Mouse (Mus musculus) gonadal fat pad, adult 2 months (tissue): Measurements from ENCODE around the gene Krt222. TPM values are rescaled to one million over a fixed set of nuclear protein-coding genes. Genes with fewer than 3 reads are reported as not detected.

Source experiments
- DNase-seq: peaks from one replicate; pipeline ENCODE4 v3.0.0-alpha.2; 2012; ENCODE audit warnings: low read depth
- polyA plus RNA-seq: library from polyadenylated mRNA; depleted of rRNA; stranded (reverse); fragments of >200 nt; gene quantifications from 2 replicates; pipeline ENCODE4 v1.2.3, GENCODE M21; 2012

Gene Krt222
- polyA plus RNA-seq, 1 experiment = 0.68 TPM

DNA sequence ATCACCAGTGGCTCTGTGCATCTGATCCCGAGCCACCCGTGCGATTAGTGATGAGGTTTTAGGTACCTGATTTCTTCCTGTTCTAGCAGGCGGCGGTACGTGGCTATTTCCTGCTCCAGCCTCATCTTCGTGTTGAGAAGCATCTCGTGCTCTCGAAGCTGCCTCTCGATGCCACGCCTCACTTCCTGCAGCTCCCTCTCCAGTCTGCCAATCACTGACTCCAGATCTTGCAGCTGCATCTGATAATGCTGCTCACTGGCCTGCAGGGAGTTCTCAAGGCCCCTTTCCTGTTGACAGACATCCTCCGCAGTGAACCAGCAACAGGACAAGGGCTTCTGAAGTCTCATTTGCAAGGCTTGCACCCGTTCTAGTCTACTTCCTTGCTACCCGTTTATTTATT is 5.4 kb downstream of the Krt222 start:
- no peak for DNase-seq

DNA sequence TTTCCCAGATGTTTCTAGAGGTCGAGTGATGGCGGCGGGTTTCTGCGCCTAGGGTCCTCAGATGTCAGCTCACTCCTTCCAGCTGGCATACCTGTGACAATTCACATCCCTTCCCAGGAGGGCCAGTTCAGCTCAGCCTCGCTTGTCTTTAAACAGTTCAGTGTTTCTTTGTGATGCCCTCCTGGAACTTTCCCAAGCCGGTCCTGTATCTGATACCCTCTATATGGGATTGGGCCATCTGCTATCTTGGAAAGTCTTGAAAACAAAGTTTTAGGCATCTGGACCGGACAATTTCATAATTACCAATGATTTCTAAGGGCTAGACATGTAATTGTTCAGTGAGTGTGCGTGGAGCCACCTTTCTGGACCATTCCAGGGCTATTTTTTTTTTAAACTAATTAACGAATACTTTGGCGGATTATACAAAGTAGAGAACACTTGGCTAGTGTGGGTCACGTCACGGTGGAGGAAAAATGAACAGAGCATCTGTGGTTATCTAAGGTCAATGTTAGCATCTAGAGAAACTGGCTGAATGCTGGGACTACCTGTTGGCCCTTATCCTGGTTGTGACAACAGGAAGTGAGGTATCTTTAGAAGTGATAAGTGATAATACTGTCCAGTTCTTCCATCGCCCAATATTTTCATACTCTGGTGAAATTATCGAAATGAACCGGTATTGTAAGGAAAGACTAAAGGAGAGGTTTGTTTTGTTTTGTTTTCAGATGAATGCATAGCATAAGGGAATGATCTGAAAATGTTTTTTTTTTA is 12.7 kb downstream of the Krt222 start:
- DNase-seq = no peak

DNA sequence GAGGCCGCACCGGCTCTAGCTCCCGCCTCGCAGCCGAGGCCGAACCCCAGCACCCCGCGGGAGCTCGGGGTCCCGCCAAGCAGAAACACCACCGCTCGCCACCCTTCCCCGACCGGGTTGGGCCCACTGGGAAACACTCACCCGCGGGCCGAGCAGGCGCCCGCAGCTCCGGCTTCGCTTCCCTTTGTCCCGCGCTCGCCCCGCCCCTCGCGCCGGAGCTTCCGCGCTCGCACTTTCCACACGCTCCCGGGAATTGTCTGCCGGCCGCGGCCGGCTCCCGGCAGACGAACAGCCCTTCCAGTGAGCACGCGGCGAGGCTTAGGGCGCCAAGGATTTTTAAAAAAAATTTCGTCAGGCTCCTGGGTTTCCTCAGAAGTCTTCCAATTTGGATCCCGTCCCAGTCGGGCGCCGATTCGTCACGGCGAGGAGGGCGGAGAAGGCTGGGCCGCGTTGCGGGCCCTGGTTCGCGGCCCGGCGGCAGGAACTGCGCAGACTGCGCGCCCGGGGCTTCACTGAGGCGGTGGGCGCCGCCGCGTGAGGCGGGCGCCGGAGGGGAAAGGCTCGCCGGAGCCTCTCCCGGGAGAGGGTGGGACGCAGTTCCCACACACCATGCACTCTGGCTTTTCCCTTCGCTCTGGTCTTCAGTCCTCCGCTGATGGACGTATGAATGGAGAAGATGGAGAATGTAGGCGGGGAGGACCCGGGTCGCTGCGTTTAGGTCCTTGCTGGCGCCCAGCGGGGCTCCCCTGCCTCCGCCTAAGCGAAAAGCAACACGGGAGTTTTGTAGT is 13.4 kb downstream of the Krt222 start, which contains the start of gene Smarce1:
Smarce1 (minus strand) TSS at position 757 of the 788 bp plus-strand sequence.
- no peak for DNase-seq

DNA sequence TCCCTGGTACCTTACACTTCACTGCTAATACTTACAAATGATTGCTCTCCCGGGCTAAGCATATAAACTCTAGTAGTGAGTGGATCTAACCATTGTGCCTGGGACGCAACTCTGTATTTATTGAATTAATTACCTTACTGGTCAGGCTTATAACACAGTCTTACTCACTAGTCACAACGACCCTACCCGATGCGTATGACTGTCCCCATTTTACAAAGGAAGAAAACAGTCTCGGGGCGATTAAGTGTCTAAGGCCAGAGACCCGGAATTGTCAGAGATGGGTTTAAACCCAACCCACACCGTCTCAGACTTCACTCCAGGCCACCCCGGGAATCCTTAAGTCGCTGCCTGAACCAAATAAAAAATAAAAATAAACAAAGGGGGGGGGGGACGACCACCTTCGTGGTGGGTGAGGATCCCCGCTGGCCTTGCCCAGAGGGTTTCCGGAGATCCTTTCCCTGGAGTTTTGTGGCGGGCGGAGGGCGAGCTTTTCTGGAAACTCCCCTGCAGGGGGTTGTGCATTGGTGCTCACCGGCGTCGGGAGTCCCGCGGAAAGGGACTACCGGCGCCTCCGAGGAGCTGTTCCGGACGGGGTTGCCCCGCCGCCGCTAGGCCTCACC is 14.1 kb downstream of the Krt222 start:
- no peak for DNase-seq

DNA sequence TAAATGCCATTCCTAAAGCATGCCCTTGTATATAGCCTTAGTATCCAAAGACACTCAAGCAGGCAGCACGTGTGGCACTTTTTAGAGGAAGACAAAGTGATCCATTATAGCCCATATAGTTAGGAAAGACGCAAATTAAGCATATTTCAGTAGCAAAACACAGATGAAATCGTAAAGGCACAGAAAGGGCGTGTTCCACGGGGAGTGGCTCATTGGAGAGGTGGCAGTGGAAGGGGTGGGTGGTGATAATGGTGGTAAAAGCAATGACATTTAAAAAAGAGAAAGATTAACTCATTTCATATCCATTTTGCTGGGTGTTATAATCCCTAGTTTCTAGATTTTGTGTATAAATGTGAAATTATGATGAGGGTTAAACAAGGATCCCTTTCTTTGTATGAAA is 17.6 kb downstream of the Krt222 start:
- DNase-seq = no peak

DNA sequence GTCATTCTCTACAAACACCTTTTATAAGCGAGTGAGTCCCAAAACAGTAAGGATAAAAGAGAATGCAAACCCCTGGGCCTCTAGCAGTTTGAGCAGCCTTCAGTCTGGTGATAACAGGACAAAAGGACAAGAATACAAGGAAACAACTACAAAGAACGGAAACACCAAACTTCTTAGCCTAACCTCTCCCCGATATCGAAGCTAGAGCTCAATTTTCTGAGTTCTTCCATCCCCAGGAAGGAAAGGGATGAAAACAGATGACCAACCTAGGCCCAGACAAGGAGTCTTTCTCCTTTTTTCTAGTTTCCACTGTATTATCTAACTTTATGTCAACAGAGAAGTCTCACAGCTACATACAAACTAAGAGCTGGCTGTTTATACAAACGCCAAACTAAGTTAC is 20.6 kb downstream of the Krt222 start:
- DNase-seq = no peak

DNA sequence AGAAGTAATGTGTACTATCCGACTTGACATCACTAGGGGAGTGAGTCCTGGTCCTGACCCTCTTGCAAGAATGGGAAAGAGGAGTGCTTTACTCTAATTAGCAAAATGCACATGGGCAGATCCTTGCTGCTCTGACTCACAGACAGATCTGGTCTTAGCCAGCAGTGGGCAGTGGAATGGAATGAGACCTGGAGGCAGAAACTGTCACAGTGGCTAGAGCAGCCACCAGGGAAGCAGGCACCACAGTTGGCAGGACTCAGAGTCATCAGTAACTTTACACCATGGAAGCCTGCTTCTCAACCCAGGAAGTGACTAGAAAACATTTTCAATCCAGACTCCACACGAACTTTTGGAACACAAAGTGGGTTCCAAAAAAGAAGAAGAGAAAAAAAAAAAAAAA is 22.1 kb downstream of the Krt222 start:
- DNase-seq = no peak

DNA sequence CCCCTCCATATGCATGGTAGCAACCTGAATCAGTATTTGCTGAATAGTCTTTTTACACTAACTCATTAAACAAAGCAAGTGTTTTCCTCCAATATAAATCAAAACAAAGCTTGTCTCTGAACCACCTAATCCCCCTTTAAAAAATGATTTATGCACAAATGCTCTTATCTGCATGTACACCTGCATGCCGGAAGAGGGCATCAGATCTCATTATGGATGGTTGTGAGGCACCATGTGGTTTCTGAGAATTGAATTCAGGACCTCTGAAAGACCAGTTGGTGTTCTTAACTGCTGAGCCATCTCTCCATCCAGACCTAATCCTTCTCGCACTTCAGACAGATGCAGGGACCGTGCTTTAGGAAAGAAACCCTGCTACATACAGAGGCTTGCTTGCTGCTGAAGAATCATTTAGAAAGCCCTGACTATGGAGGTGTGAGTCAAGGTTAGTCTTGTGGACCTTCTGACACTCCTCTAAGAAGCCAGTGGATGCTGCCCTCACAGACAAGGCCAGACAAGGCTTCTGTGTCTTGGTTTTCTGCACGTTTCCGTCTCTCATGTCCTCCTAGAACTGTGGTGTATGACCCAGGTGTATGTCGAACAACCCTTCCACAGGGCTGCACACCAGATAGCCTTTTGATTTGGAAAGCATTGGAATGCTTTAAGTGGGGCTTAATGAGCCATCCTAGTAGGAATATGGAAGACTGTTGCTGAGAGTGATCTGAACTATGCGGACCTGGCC is 26.5 kb downstream of the Krt222 start:
- no peak for DNase-seq

DNA sequence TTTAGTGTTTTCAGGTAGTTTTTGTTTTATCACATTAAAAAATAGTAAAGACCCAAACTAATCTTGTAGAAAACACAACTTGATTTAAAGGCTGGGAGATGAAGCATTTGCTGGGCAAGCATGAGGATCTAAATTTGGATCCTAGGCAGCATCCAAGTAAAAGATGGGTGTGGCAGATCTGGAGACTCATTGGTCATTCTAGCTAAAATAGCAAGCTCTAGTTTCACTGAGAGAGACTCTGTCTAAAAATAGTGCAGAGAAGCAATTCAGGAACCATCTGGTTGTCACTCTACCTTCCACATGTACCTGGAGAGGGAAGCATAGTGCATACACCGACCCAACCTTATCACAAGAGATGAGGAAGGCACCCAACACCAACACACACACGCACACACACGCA is 27.7 kb downstream of the Krt222 start:
- DNase-seq = no peak

DNA sequence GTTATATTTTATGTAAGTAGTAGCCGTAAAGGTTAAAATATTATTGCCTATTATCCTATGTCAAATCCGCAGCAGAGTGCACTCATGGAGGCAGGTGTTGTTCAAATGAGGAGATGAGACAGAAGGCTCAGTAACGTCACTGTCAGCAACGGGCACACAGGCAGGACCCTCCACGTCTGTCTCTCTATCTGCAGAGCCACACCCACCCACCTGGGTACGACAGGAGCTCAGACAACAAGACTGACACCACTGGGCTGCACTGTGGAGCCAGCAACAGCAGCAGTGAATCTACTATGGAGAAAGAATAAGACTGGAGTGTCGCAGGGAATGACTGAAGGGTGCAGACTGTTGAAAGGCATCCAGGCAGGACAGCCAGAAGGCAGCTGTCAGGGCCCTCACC is 31.2 kb downstream of the Krt222 start:
- DNase-seq = no peak

DNA sequence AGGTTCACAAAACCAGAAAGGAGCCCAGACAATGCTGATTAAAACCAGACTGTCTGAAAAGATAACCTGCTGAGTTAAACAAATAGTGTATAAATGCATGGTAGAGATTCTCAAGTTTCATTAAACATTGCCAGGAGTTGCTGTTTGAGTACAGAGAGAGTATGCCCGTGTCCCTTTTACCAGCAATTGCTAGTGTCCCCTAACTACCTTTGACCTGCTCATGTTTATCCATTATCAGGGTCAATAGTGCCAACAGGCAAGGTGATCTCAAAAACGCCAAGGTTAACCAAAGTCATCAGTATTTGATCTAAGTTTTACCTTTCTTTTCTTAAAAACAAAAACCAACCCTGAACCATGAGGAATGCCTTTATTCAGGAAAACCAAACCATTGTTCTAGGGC is 31.9 kb downstream of the Krt222 start:
- DNase-seq = no peak

DNA sequence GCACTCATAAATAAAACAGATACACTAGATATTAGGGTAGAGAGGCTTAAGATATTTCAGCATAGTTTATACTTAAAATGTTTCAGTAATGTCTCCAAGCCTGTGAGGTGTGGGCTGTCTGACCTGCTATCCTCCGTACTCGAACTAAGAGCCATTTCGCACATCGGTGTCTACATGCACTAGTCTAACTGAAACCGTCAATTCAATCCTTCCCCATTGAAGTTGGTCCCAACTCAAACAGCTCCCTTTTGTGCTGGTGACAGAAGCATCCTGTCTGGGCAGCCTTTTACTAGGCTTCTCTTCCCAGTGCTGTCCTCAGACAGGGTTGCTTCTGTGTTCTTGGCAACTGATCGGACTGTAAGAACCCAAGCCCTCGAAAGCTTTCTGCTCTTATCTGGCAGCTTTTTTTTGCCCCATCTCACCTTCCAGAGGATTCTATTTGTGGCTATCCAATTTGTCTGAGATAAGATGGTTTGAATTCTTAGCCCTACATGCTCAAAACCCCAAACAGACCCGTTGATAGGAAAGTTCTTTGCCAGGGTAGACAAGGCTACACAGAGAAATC is 35.7 kb downstream of the Krt222 start:
- DNase-seq = no peak

DNA sequence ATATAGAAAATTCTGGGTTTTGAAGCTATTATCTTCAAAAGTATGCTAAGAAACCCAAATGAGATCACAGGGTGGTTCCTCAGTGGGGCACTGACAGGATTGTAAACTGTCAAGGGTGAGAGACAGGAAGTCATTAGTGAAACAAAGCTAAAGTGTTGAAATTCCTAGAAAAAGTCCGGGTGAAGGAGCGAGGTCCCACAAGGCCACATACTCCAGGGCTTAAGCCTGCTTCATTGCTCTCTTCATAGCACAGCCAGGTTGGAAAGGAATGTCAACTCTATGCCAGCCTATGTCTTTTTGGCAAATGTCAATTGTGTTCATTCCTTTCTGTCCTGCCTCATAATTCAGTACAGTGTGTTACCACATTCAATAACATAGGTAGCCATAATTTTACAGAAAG is 36.4 kb downstream of the Krt222 start:
- peak; percentile 12 for DNase-seq

DNA sequence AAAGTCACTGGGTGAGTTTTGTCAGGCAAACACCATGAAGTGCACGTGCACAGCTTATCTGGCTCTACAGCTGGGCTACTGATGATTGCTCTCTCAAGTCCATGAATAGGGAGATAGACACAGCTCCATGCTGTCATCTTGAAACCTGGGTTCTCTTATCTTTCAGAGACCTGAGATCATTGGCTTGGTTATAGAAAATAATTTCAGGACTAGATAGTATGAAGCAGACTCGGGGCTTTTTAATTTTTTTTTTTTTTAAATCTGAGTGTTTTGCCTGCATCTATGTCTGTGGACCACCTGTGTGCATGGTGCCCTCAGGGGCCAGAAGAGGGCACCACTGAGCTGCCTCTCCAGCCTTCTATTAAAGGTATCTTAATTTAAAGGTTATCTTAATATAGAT is 36.9 kb downstream of the Krt222 start:
- no peak for DNase-seq

DNA sequence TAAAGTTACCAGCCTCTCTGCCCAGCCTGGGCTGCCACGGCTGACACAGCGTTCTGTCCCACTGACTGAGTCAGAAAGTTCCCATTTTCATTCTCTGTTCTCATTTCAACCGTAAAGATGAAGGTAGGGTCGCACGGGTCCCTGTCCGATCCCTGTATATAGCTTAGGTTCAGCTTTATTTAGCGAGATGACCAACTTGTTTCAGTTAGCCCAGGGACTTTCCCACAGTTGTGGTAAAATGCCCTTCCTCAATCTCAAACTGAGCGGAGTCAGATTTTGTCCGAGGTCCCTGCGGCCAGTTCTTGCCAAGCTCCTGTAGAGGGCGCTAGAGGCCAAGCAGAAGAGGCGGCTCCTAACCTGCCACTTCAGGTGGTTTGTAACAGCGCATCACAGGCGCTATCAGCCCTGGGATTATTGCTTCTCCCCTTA is 54.7 kb downstream of the Krt222 start:
- DNase-seq = no peak

DNA sequence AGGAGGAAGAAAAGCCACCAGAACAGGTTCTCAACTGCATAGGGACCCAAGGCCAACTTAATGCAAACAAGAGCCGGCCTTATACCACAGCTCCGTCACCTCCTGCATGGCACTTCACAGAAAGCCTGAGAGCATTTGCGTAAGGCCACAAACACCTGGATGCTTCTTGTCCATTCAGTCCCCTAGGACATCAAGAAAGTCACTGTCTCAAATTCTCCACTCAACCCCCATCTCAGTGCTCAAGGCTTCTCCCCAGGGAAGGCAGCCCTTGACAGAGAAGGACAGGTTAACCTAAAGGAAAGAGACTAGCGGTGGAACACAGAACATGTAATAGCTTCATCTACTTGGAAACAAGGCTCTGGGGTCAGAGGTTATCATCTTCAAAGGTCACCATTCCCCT is 56.5 kb downstream of the Krt222 start:
- no peak for DNase-seq

DNA sequence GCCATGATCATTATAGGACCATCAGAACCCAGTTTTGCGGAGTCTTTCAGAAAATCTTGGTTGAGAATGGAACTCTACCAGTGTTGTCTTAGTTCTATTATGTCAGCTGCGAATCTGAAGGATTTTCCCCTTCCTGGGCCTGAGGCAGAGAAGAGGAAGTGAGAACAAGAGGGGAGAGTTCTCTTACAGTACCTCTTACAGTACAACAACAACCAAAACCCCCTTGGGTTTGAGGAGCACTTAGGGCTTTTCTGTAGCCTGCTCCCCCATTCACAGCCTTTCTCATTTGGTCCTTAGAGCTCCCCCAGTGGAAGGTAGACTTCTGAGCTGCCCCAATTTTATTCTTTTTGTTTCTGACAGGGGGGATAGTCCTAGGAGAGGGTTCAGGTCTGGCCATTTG is 57.0 kb downstream of the Krt222 start:
- DNase-seq = no peak
